ENCODE assay signal across 19 mouse cellular contexts in the genomic region with DNA sequence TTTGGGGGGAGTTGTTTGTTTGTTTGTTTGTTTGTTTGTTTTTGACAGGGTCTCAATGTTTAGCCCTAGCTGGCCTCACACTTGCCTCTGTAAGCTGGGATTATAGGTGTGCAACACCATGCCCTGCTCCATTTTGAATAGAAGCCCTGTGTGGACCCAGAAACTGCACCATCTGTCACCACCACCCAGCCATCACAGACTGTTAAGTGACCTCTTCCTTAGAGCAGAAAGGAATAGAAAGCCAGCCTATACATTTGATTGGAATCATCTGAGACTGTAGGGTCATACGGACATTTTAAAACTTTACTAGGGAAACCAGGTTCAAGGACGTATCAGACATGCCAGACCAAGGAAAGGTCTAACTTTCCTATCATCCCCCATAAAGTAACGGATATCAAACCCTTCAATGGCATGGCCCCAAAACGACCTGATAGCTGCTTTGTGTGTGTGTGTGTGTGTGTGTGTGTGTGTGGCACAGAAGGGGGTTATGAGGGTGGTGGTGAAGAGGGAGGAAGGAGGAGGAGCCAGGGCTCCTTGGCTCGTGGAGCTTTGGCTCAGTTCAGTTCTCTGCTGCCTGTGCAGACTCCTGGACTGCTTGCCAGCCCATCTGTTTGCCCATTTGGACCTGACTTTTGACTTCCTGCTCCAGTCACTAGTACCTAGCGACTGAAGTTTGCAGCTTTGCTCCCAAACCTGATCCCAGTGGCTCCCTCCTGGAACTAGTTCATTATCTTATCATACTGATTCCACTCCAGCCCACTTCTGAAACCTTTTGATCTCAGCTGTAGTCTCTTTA. TPM values are rescaled to one million over a fixed set of nuclear protein-coding genes. Genes with fewer than 3 reads are reported as not detected.
DNase-seq lines count a peak whose midpoint lies in the region; ATAC-seq and TF ChIP-seq lines count a peak whose summit lies in the region.
"Had no signal": no experiment of that assay in that cellular context is flagged by ENCODE, and none has a peak within 500 bp of the region (broad histone marks: within the 10 kb centered on the region; RNA-seq: fewer than 3 reads in every experiment).

No protein-coding gene starts in this region.

- no peak overlapping the region for H3K9ac ChIP-seq in kidney, embryonic 14.5 days (ENCODE audit: low read depth, low read length)
- no peak overlapping the region for H3K9ac ChIP-seq in liver, adult 2 months (ENCODE audit: low read depth, low read length)
- H3K9ac ChIP-seq in liver, embryonic 12.5 days: no peak overlapping the region
- H3K9ac ChIP-seq: forebrain, embryonic 15.5 days; limb, embryonic 13.5 days; liver, embryonic 15.5 days; midbrain, embryonic 13.5 days had no signal

- no peak overlapping the region for H3K27ac ChIP-seq in kidney, embryonic 14.5 days (ENCODE audit: low read depth, low read length)
- no peak overlapping the region for H3K27ac ChIP-seq in liver, adult 2 months (replicated peaks; ENCODE audit: insufficient read depth, low read depth, low read length)
- no peak overlapping the region for H3K27ac ChIP-seq in liver, embryonic 12.5 days
- H3K27ac ChIP-seq: forebrain, embryonic 15.5 days; limb, embryonic 13.5 days; liver, embryonic 15.5 days; midbrain, embryonic 13.5 days had no signal

- H3K4me2 ChIP-seq in kidney, embryonic 14.5 days (replicated peaks; ENCODE audit: low read depth, low read length): no peak overlapping the region
- no peak overlapping the region for H3K4me2 ChIP-seq in liver, embryonic 12.5 days
- H3K4me2 ChIP-seq: forebrain, embryonic 15.5 days; heart, embryonic 11.5 days; limb, embryonic 13.5 days; liver, embryonic 15.5 days; midbrain, embryonic 13.5 days had no signal

- no peak overlapping the region for H3K4me3 ChIP-seq in kidney, embryonic 14.5 days (ENCODE audit: low read length)
- H3K4me3 ChIP-seq in liver, adult 2 months (ENCODE audit: insufficient read depth, low read depth, low read length): no peak overlapping the region
- H3K4me3 ChIP-seq in liver, embryonic 12.5 days: no peak overlapping the region
- H3K4me3 ChIP-seq: forebrain, embryonic 15.5 days; limb, embryonic 13.5 days; liver, embryonic 15.5 days; midbrain, embryonic 13.5 days had no signal

- no peaks in the 10 kb centered on the region for H3K27me3 ChIP-seq in kidney, embryonic 14.5 days (ENCODE audit: control insufficient read depth, insufficient read depth, low read length)
- no peaks in the 10 kb centered on the region for H3K27me3 ChIP-seq in liver, adult 2 months (ENCODE audit: control insufficient read depth, insufficient read depth, low read length)
- peaks cover 56% of the 10 kb centered on the region for H3K27me3 ChIP-seq in liver, embryonic 12.5 days (replicated peaks)
- H3K27me3 ChIP-seq: forebrain, embryonic 15.5 days; limb, embryonic 13.5 days had no signal

- ATAC-seq in kidney, embryonic 14.5 days (ENCODE audit: low FRiP score, low TSS enrichment): no peak
- no peak for ATAC-seq in liver, embryonic 12.5 days
- ATAC-seq: forebrain, embryonic 15.5 days; lung, postnatal 0 days; midbrain, embryonic 13.5 days had no signal

- no peaks in the 10 kb centered on the region for H3K9me3 ChIP-seq in kidney, embryonic 14.5 days (ENCODE audit: control insufficient read depth, low read length)
- no peaks in the 10 kb centered on the region for H3K9me3 ChIP-seq in liver, embryonic 12.5 days (replicated peaks)
- H3K9me3 ChIP-seq: forebrain, embryonic 15.5 days; limb, embryonic 13.5 days; liver, embryonic 15.5 days; midbrain, embryonic 13.5 days had no signal

- no peak for TF ChIP-seq CTCF in liver, adult 2 months (IDR thresholded peaks at IDR 0.05; ENCODE audit: low read depth, low read length)

- intact Hi-C loops in gastrocnemius, postnatal 36 days (cut with DNase I): no loop called here

- H3K36me3 ChIP-seq in kidney, embryonic 14.5 days (ENCODE audit: control insufficient read depth, insufficient read depth, low read length): no peaks in the 10 kb centered on the region
- no peaks in the 10 kb centered on the region for H3K36me3 ChIP-seq in liver, adult 2 months (ENCODE audit: control insufficient read depth, insufficient read depth, low read length)
- H3K36me3 ChIP-seq in liver, embryonic 12.5 days: no peaks in the 10 kb centered on the region
- H3K36me3 ChIP-seq: forebrain, embryonic 15.5 days; limb, embryonic 13.5 days; liver, embryonic 15.5 days; midbrain, embryonic 13.5 days had no signal

- no peaks in the 10 kb centered on the region for H3K4me1 ChIP-seq in kidney, embryonic 14.5 days (ENCODE audit: control insufficient read depth, insufficient read depth, low read length)
- H3K4me1 ChIP-seq in liver, adult 2 months (ENCODE audit: control insufficient read depth, insufficient read depth, low read length): peaks cover 5% of the 10 kb centered on the region
- H3K4me1 ChIP-seq in liver, embryonic 12.5 days: peaks cover 16% of the 10 kb centered on the region

- 57% methylated on average over 6 of the region's 6 CpGs for WGBS in kidney, embryonic 14.5 days
- WGBS in liver, adult 2 months: 40% methylated on average over 6 of the region's 6 CpGs
- WGBS in liver, embryonic 12.5 days (ENCODE audit: insufficient replicate concordance): 40% methylated on average over 6 of the region's 6 CpGs

- DNase-seq in kidney, adult 11 months: peak; percentile 36
- DNase-seq in liver, adult 2 months (ENCODE audit: extremely low read depth, low read depth, low spot score): peak; percentile 75
- DNase-seq in cerebellum, adult 9-11 months: peak; percentile 89
- DNase-seq in neural tube, embryonic 10.5 days (ENCODE audit: extremely low spot score, low spot score): no peak
- DNase-seq in frontal cortex, postnatal 25 days (ENCODE audit: low spot score in 2 of 2): no peak
- no peak for DNase-seq in gastrocnemius, postnatal 36 days
- DNase-seq: adrenal gland, postnatal 25 days; embryo, embryonic 11 days; heart, postnatal 10 days; right cerebral cortex, postnatal 14 days; spleen, adult 18-20 months had no signal

- no peak for TF ChIP-seq POLR2A in liver, adult 2 months (IDR thresholded peaks at IDR 0.05; ENCODE audit: extremely low read depth, insufficient read depth, low read length)

- no peaks in the 10 kb centered on the region for H3K79me2 ChIP-seq in liver, adult 2 months (ENCODE audit: control insufficient read depth, insufficient read depth, low read length)

RNA-seq across cellular contexts. Expression of a gene that starts 4.5 kb away (rescaled TPM):
- polyA plus RNA-seq in kidney, embryonic 14.5 days (2014; fragmentation: Nextera tagmentation; extraction: Ambion mirVana): 29.1 and 35.4 TPM in 2 replicates
- 42.7 and 52.4 TPM in 2 replicates for total RNA-seq in liver, adult 2 months (2014; rRNA removed)
- 9.5 and 10.8 TPM in 2 replicates for polyA plus RNA-seq in liver, adult 2 months (2012; rRNA removed)
- 19.5 and 20.5 TPM in 2 replicates for polyA plus RNA-seq in liver, embryonic 12.5 days (2016; fragmentation: Nextera tagmentation; extraction: Ambion mirVana)
- total RNA-seq in gastrocnemius, postnatal 36 days (2021): 10 to 100 TPM; 38.3 to 39.9 TPM

Comparison
In these comparisons a context has a peak if more than half of its experiments do, and no peak if none do; other contexts are left out.
1. DNase-seq: peak in kidney, adult 11 months (single experiment), liver, adult 2 months (single experiment) and cerebellum, adult 9-11 months (single experiment); none in neural tube, embryonic 10.5 days (single experiment), frontal cortex, postnatal 25 days (0 of 2) and gastrocnemius, postnatal 36 days (0 of 2).